Mouse (Mus musculus): ENCODE measurements at regions not wholly inside any gene's neighbourhood (a gene's known extent, or its start where the extent isn't known, plus 50 kb on each side); places are given as distances from the start of the nearest gene placed in this dataset.

DNA sequence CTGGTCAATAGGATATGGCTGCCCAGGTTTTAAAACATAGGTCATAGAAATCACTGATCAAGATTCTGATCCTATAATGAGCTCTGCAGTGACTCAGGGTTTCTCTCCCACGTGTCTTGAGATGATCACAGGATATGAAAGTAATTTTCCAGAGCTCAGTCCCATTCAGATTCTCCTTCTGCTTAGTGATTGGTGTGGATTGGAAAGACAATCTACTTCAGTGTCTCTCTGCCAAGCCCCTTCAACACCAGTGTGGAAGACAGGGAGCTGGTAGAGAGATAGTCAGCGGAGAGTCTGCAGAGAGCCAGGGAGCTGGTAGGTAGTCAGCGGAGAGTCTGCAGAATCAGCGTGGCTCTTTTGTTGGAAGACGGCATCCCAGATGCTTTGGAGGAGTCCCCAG, 99.1 kb downstream of the Abhd5 start:
- TF ChIP-seq GATA1 (IDR thresholded peaks at IDR 0.05; ENCODE audit: borderline replicate concordance, low read length) (no peak), FLI1 (IDR thresholded peaks at IDR 0.05; ENCODE audit: low read length) (no peak)

Measured in megakaryocyte, embryonic 14.5 days (primary cell).